Mouse (Mus musculus) T-helper 17 cell (primary cell): ENCODE data around the gene Cabp1.

Source experiments
- in situ Hi-C, 2 experiments: fragments of 300-600 bp; cut with MboI, MseI; formaldehyde crosslinking; loops; 1 replicate in 1 of 2; 2 replicates in 1 of 2; pipeline ENCODE4 v1.15.1; 2025; ENCODE audit warnings: high pct_unique_total_duplicates in 2 of 2

The Cabp1 gene

GRCm38 (mm10) chr5:115127421-115128179, 66.6 kb downstream of the Cabp1 start:
- in situ Hi-C loops = loop anchor here (5.0 kb wide), 3 partner anchors 35 to 100 kb away; no protein-coding TSS in a partner anchor

GRCm38 (mm10) chr5:115126578-115127312, 67.4 kb downstream of the Cabp1 start:
- in situ Hi-C loops = loop anchor here (5.0 kb wide), 3 partner anchors 36 to 101 kb away; no protein-coding TSS in a partner anchor

GRCm38 (mm10) chr5:115125211-115125871, 68.8 kb downstream of the Cabp1 start:
- in situ Hi-C loops = loop anchor here (5.0 kb wide), 3 partner anchors 37 to 102 kb away; no protein-coding TSS in a partner anchor

- in situ Hi-C loops = loop anchor here (5.0 kb wide), 3 partner anchors 38 to 103 kb away; no protein-coding TSS in a partner anchor
Observed at GRCm38 (mm10) chr5:115124690-115125089, 69.5 kb downstream of the Cabp1 start.

- in situ Hi-C loops = no loop called here
Observed at GRCm38 (mm10) chr5:115120978-115121377, 73.2 kb downstream of the Cabp1 start.

GRCm38 (mm10) chr5:115118961-115119570, 75.1 kb downstream of the Cabp1 start, which contains the start of gene Acads:
Acads (minus strand) TSS chr5:115119346.
- in situ Hi-C loops = no loop called here
